Mouse (Mus musculus) intestine, embryonic 16.5 days (tissue): ENCODE results near the gene Lmtk3. TPM values are rescaled to one million over a fixed set of nuclear protein-coding genes. Genes with fewer than 3 reads are reported as not detected.

Experiments
- ATAC-seq: fragments of 200-750 bp; cut with Nextera tagmentation; 2 replicates; pipeline ENCODE4 v1.8.0; 2017; ENCODE audit warnings: moderate TSS enrichment, moderate library complexity
- H3K27ac ChIP-seq: fragments of 300-500 bp; sonication (generic); 2 replicates; pipeline ENCODE4 v1.5.1; 2014; ENCODE audit warnings: mild to moderate bottlenecking, low read length
- H3K27me3 ChIP-seq: fragments of 300-500 bp; sonication (generic); replicated peaks from 2 replicates; pipeline ENCODE4 v1.6.1; 2014; ENCODE audit warnings: low read length, control low read depth, mixed read lengths; ENCODE audit not compliant: control insufficient read depth, insufficient read depth
- H3K36me3 ChIP-seq: fragments of 300-500 bp; sonication (generic); 2 replicates; pipeline ENCODE4 v1.6.1; 2014; ENCODE audit warnings: low read length, control low read depth; ENCODE audit not compliant: control insufficient read depth, insufficient read depth
- H3K4me1 ChIP-seq: fragments of 300-500 bp; sonication (generic); 2 replicates; pipeline ENCODE4 v1.6.1; 2014; ENCODE audit warnings: low read length, control low read depth, mixed read lengths; ENCODE audit not compliant: control insufficient read depth, insufficient read depth
- H3K4me2 ChIP-seq: fragments of 300-500 bp; sonication (generic); 2 replicates; pipeline ENCODE4 v1.6.1; 2014; ENCODE audit warnings: low read depth, low read length, control low read depth
- H3K4me3 ChIP-seq: fragments of 300-500 bp; sonication (generic); 2 replicates; pipeline ENCODE4 v1.5.1; 2014; ENCODE audit warnings: mild to moderate bottlenecking, low read length
- H3K9ac ChIP-seq: fragments of 300-500 bp; sonication (generic); 2 replicates; pipeline ENCODE4 v1.6.1; 2014; ENCODE audit warnings: low read depth, low read length
- H3K9me3 ChIP-seq: fragments of 300-500 bp; sonication (generic); 2 replicates; pipeline ENCODE4 v1.6.1; 2016; ENCODE audit warnings: low read length, control low read depth; ENCODE audit not compliant: control insufficient read depth
- WGBS: fragments of 180-500 bp; shearing (Covaris S2); extraction: QIAGEN DNeasy Blood & Tissue Kit; methylation state at CpG from one replicate; pipeline ENCODE4 v1.1.7; 2014; 5-methylcytosine and 5-hydroxymethylcytosine counted together
- polyA plus RNA-seq: library from polyadenylated mRNA; unstranded; fragments of >200 nt; fragmentation: Nextera tagmentation; extraction: Ambion mirVana; gene quantifications from 2 replicates; pipeline ENCODE4 v1.2.1, GENCODE M21; 2015

The Lmtk3 gene
- polyA plus RNA-seq, 1 experiment from 2014 or later = 0.51 TPM

DNA sequence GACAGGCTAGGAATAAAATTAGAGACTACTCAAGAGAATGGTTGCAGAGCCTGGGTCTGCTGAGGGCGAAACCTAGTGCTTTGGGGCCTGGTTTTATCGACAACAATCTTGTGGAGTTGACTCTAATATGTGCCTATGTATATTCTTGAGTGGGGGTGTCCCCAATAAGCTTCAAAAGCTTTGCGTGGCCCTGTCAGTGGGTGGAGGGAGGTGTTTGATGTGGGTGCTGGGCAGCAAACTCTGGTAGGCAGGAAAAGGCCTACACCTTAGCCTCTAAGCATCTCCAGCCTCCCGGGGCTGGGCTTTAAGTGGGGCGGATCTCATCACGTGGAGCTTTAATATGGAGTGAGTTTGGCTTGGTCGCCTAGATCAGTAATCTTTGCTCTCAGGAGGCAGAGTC, 15.4 kb downstream of the Lmtk3 start:
- WGBS = 54% methylated on average over 7 of the region's 7 CpGs
- peaks cover 12% of the 10 kb centered on the region; the same call in 1 of the 2 replicates for H3K27me3 ChIP-seq
- no peaks in the 10 kb centered on the region for H3K9me3 ChIP-seq
- no peaks in the 10 kb centered on the region for H3K36me3 ChIP-seq
- no peak overlapping the region for H3K27ac ChIP-seq
- peak overlapping the region; percentile 97; the same call in 1 of the 2 replicates for H3K4me2 ChIP-seq
- peaks cover 33% of the 10 kb centered on the region for H3K4me1 ChIP-seq
- no peak for ATAC-seq
- H3K9ac ChIP-seq = no peak overlapping the region
- H3K4me3 ChIP-seq = no peak overlapping the region; the same call in 1 of the 2 replicates

DNA sequence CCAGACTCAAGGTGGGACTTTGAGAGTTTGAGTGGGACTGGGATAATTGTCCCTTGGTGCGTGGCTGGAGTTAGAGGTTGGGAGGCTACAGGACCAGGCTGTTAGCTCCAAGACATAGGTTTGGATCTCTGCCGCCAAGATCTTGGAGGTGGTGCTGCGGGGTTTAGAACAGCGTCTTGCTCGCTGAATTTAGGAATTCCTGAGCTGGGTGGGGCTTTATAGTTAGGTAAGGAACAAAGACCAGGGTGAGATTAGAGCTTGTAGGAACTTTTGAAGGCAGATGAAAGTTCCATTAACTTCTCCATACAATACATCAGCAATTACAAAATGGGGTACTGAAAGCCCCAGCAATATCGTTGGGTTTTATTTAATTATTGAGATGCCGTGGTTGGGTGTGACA, 16.5 kb downstream of the Lmtk3 start:
- H3K9me3 ChIP-seq = no peaks in the 10 kb centered on the region
- 39% methylated on average over 7 of the region's 7 CpGs for WGBS
- ATAC-seq = no peak
- H3K27ac ChIP-seq = no peak overlapping the region
- H3K27me3 ChIP-seq = peaks cover 12% of the 10 kb centered on the region; the same call in 1 of the 2 replicates
- H3K9ac ChIP-seq = 0 out of 2 replicates have a peak overlapping the region, but pooled peaks have one; percentile 24
- no peaks in the 10 kb centered on the region for H3K36me3 ChIP-seq
- H3K4me2 ChIP-seq = peak overlapping the region; percentile 52
- peak overlapping the region; percentile 33; the same call in 1 of the 2 replicates for H3K4me3 ChIP-seq
- peaks cover 33% of the 10 kb centered on the region for H3K4me1 ChIP-seq

DNA sequence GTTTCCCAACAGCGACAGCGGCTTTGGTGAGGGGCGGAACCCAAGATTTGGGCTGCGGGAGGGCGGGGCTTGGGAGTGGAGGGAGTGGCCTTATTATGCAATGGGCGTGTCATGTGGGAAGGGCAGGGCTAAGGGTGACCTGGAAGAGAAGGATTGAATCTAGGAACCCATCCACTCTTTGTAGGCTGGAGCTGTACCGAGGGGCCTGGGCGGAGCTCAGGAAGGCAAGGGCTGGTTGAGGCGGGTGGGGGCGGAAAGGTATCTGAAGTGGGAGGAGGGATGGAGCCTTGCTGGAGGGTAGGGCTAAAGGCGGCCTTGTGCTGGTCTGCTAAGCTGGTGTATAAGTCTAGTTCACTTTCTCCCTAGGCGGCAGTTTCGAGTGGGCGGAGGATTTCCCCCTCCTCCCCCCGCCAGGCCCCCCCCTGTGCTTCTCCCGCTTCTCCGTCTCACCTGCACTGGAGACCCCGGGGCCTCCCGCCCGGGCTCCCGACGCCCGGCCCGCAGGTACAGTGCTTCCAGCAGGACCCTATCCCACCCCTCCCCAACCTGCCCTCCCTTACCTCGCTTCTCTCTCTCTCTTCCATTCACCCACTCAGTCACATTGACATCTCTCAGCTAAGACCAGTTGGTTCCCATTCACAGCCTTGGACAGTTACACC, 17.1 kb downstream of the Lmtk3 start:
- Histone ChIP-seq H3K27me3 (peaks cover 12% of the 10 kb centered on the region; the same call in 1 of the 2 replicates), H3K4me3 (peak overlapping the region; percentile 33), H3K4me1 (peaks cover 33% of the 10 kb centered on the region), H3K9me3 (no peaks in the 10 kb centered on the region), H3K4me2 (peak overlapping the region; percentile 52), H3K27ac (no peak overlapping the region), H3K36me3 (no peaks in the 10 kb centered on the region), H3K9ac (0 out of 2 replicates have a peak overlapping the region, but pooled peaks have one; percentile 24)
- 18% methylated on average over 23 of the region's 25 CpGs for WGBS
- ATAC-seq = peak; percentile 65

DNA sequence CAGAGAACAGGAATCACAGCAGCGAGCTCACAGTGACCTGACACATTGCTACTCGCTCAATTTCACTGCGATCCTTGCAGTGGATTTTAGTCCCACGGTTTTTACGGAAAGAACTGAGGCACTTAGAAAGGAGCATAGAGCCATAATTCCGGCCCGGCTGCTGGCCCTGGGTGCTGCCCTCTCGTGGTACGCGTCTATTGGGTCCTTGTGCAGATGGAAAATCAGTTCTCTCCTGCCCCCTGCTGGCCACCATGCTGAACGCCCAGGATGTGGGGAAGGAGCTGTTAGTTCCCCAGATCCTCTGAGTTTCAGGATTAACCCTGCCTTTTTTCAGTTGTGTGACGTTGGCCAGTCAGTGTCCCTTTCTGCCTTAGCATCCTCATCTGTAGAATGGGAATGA, 17.8 kb downstream of the Lmtk3 start:
- H3K36me3 ChIP-seq = no peaks in the 10 kb centered on the region
- peak overlapping the region; percentile 52 for H3K4me2 ChIP-seq
- 3% methylated on average over 12 of the region's 12 CpGs for WGBS
- H3K9me3 ChIP-seq = no peaks in the 10 kb centered on the region
- no peak overlapping the region for H3K27ac ChIP-seq
- H3K4me1 ChIP-seq = peaks cover 33% of the 10 kb centered on the region
- H3K27me3 ChIP-seq = peaks cover 12% of the 10 kb centered on the region; the same call in 1 of the 2 replicates
- ATAC-seq = peak; percentile 62
- no peak overlapping the region for H3K9ac ChIP-seq
- peak overlapping the region; percentile 33 for H3K4me3 ChIP-seq

DNA sequence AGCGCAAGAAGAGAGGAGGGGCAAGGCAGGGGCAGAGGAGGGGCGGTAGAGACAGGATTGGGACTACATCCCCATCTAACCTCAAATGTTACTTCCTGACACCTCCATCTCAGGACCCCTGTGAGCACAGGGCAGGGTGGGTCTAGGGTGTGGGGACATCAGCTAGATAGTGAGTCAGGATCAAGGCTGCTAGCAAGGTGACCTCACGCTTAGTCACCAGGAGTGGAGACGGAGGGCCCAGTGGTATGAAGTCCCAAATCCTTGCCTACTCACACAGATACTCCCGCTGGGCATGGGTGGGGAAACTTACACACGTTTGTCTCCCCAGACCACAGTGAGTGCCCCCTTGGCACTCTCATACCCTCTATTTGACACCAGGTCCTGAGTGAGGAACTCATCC, 19.0 kb downstream of the Lmtk3 start:
- H3K9me3 ChIP-seq = no peaks in the 10 kb centered on the region
- H3K4me3 ChIP-seq = no peak overlapping the region
- peaks cover 5% of the 10 kb centered on the region; the same call in 1 of the 2 replicates for H3K36me3 ChIP-seq
- no peak overlapping the region for H3K9ac ChIP-seq
- peaks cover 30% of the 10 kb centered on the region for H3K4me1 ChIP-seq
- WGBS = 87% methylated on average over 6 of the region's 6 CpGs
- H3K4me2 ChIP-seq = no peak overlapping the region
- H3K27me3 ChIP-seq = peaks cover 9% of the 10 kb centered on the region; the same call in 1 of the 2 replicates
- ATAC-seq = no peak
- no peak overlapping the region for H3K27ac ChIP-seq

DNA sequence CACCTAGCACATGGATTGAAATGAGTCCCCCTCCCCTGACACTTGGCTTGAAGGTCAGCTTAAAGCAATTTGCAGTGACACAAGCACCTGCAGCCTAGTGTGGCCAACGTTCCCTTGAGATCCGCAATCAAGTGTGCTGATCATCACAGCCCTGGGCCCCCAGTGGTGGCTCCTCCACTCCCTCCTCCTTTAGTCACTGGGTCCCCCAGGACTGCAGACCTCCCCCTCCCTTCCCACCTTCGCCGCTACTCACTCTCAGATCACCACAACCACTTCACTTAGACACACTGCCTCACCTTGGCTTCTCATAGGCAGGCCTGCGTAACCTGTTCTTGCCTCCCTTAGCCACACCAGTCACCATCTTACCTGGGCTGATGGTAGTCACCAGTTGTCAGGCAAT, 22.4 kb downstream of the Lmtk3 start:
- H3K27me3 ChIP-seq = no peaks in the 10 kb centered on the region
- no peak overlapping the region for H3K4me2 ChIP-seq
- peaks cover 23% of the 10 kb centered on the region for H3K36me3 ChIP-seq
- ATAC-seq = no peak
- 56% methylated on average over 5 of the region's 5 CpGs for WGBS
- H3K27ac ChIP-seq = no peak overlapping the region
- H3K9me3 ChIP-seq = no peaks in the 10 kb centered on the region
- peaks cover 3% of the 10 kb centered on the region; the same call in 1 of the 2 replicates for H3K4me1 ChIP-seq
- H3K4me3 ChIP-seq = no peak overlapping the region
- H3K9ac ChIP-seq = no peak overlapping the region

DNA sequence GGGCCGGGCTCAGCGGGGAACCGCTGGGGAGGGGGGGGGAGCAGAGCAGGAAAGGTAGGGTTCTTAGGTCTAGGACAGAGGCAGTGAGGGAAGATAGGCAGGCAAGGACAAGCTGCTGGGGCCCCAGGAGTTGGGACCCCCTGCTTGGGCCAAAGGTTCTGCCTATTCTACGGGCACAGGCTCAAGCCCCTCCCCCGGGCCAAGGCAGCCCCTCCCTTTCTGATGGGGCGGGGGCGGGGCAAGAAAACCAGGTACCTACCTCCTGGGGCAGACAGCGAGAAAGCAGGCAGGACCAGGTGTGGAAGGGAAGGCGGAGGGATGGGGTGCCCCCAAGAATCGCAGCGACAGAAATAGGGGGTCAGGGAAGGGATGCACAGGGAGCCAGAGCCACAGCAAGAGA, 24.9 kb downstream of the Lmtk3 start:
- Histone ChIP-seq H3K4me2 (no peak overlapping the region), H3K36me3 (peaks cover 36% of the 10 kb centered on the region)
- WGBS = 42% methylated on average over 10 of the region's 11 CpGs

DNA sequence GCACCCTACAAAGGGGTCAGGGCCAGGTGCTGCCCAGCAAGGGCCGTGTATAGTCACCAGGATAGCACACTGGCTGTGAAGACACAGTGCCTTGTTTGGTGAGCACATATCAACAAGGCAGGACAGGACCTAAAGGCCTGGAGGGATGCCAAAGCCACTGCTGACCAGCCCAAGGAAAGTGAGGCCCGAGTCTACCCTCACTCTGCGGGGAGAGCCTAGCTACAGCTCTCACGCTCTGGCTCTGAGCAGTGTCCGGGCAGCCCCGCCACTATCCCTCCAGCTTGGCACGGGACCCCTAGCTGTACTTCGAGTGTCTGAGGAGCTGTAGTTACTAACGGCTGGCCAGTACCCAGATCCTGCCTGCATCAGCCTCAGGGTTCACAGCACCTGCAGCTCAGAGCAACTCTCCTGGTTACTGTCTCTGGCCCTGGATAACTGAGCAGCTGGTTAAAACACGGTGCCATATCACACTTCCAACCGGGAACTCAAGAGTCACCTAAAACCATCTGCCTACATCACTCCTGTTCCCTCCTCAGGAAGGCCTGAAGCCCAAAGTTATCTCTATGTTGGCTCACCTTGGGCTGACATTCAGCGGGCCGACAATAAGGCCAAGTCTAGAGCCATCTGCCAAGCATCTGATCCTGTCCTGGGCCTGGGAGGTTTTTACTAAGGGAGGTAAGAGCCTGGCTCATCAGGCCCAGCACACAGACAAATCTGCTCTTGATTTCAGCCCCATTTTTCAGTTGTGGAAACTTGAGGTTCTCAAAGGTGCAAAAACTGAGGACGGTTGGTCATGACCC, 25.9 kb downstream of the Lmtk3 start:
- Histone ChIP-seq H3K4me2 (no peak overlapping the region), H3K27me3 (no peaks in the 10 kb centered on the region), H3K27ac (no peak overlapping the region), H3K9me3 (no peaks in the 10 kb centered on the region), H3K9ac (no peak overlapping the region), H3K4me3 (no peak overlapping the region), H3K36me3 (peaks cover 36% of the 10 kb centered on the region), H3K4me1 (peaks cover 15% of the 10 kb centered on the region)
- WGBS = 82% methylated on average over 14 of the region's 14 CpGs
- ATAC-seq = no peak

More for the DNA sequence above, 24.9 kb downstream of the Lmtk3 start:
- Histone ChIP-seq H3K9me3 (no peaks in the 10 kb centered on the region), H3K27ac (no peak overlapping the region), H3K27me3 (no peaks in the 10 kb centered on the region), H3K4me1 (peaks cover 15% of the 10 kb centered on the region), H3K4me3 (no peak overlapping the region), H3K9ac (no peak overlapping the region)
- no peak for ATAC-seq

DNA sequence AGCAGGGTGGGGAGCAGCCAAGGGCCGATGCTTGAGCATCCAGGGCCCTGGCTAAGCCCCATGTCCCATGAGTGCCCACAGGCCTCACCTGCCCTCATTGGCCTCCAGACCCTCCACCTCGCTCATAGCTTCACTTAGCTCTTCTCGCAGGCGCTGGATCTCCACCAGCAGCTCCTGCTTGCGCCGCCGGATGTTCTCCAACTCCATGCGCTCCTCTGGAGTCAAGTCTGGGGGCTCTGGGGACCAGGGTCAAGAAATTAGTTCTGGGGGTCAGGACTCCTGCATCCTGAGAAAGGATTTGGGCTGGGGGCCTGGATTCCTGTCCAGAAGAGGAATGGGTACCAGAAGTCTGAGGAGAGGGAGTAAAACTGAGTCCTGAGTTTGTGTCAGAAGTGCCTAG, 29.4 kb downstream of the Lmtk3 start:
- no peak for ATAC-seq
- H3K36me3 ChIP-seq = peaks cover 28% of the 10 kb centered on the region
- no peak overlapping the region for H3K27ac ChIP-seq
- H3K27me3 ChIP-seq = no peaks in the 10 kb centered on the region
- peak overlapping the region; percentile 99 for H3K9ac ChIP-seq
- 83% methylated on average over 8 of the region's 8 CpGs for WGBS
- H3K4me1 ChIP-seq = peaks cover 22% of the 10 kb centered on the region
- no peaks in the 10 kb centered on the region for H3K9me3 ChIP-seq
- peak overlapping the region; percentile 85 for H3K4me2 ChIP-seq
- peak overlapping the region; percentile 100 for H3K4me3 ChIP-seq
